Mouse (Mus musculus) lung, adult 10 weeks (tissue): Measurements from ENCODE around the gene Eif2ak2. TPM values are rescaled to one million over a fixed set of nuclear protein-coding genes. Genes with fewer than 3 reads are reported as not detected.

Experiments used
- polyA plus RNA-seq: library from polyadenylated mRNA; stranded (reverse); fragments of 350-450 nt; fragmentation: Illumina TruSeq; extraction: RNeasy Lipid Tissue Mini Kit (QIAGEN cat#74804); gene quantifications from one replicate; pipeline ENCODE4 v1.2.3, GENCODE M21; 2014; ENCODE audit warnings: low read depth, low replicate concordance; ENCODE audit not compliant: insufficient read depth

The Eif2ak2 gene
- polyA plus RNA-seq = 5.6 TPM

GRCm38 (mm10) chr17:78882401-78883112 is at the start of gene Eif2ak2:
Gene Eif2ak2, minus strand, starts transcription at chr17:78882573.

DNA sequence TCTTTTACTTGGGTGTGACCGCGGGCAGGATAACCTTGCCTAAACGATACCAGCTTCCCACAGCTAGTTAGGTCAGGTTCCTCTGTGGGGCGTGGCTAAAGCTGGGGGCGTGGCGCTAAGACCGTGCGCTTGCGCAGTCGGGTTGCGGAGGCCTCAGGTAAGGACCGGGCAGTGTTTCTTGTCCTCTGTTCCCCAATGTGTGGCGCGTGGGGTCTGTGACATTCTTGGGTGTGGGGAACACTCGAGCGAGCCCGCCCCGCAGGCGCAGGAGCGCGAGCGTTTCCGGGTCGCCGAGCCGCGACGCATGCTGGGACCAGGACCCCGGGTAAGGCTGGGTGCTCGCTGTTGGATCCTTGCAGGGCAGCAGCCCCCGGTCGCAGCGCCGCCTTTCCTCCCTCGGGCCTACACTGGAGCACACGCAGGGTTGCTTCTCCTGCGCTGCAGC is 34.0 kb upstream of the Eif2ak2 start, which contains the start of gene Cebpzos:
Gene Cebpzos (plus strand): TSS at position 132 of the 445 bp plus-strand sequence.

DNA sequence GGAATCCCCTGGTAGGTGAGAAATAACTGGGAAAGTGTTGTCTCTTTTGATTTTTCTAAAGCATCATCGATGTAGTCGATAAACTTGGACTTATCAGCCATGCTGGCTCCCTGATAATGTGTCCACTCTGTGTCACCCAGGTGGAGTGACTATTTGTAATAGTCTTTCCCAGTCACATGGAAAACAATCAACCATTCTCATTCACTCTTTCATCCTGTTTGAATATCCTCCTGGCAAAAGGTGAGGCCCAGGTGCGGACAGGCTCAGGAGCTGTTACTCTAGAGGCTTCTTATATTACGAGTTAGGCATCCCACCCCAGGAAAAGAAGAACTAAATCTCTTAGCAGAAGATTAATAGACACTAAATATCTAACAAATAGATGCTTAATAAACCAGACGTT is 24.5 kb upstream of the Eif2ak2 start, which contains the start of gene Sult6b1:
Gene Sult6b1 (minus strand): TSS at position 101 of the 400 bp plus-strand sequence.

GRCm38 (mm10) chr17:78834856-78835835 is 47.2 kb downstream of the Eif2ak2 start, which contains the start of the genes Heatr5b and Gpatch11:
Gene Heatr5b, minus strand, starts transcription at chr17:78835364.
Gene Gpatch11, plus strand, starts transcription at chr17:78835567.

Other genes starting within 250 kb of the Eif2ak2 start
- gene Strn, start 145.4 kb downstream of the Eif2ak2 start, polyA plus RNA-seq = 4.1 TPM
- gene Heatr5b, start 47.2 kb downstream of the Eif2ak2 start, polyA plus RNA-seq = 9.7 TPM
- 13.7 TPM for gene Gpatch11, start 47.0 kb downstream of the Eif2ak2 start, polyA plus RNA-seq
- not detected for gene Sult6b1, start 24.4 kb upstream of the Eif2ak2 start, polyA plus RNA-seq
- gene Cebpzos, start 33.9 kb upstream of the Eif2ak2 start, polyA plus RNA-seq = 45.2 TPM
- gene Cebpz, start 54.5 kb upstream of the Eif2ak2 start, polyA plus RNA-seq = 19.1 TPM
- gene Ndufaf7, start 54.6 kb upstream of the Eif2ak2 start, polyA plus RNA-seq = 29.8 TPM
- gene Prkd3, start 138.2 kb upstream of the Eif2ak2 start, polyA plus RNA-seq = 18.0 TPM
- gene Qpct, start 169.3 kb upstream of the Eif2ak2 start, polyA plus RNA-seq = 11.4 TPM